Mouse (Mus musculus): Measurements from ENCODE around the gene Igsf1.

Gene Igsf1

GRCm38 (mm10) chrX:49797213-49798019 is at the start of gene Igsf1:
Gene Igsf1, minus strand, starts transcription at chrX:49797749.
- peak; percentile 26 for DNase-seq

GRCm38 (mm10) chrX:49770828-49771227 is 26.7 kb downstream of the Igsf1 start:
- DNase-seq, result no peak

- no peak for DNase-seq
Measured at GRCm38 (mm10) chrX:49745192-49745591, 52.4 kb downstream of the Igsf1 start.

- DNase-seq, result no peak
Measured at GRCm38 (mm10) chrX:49734959-49735358, 62.6 kb downstream of the Igsf1 start, which contains the start of gene Olfr1321. Gene Olfr1321, minus strand, starts transcription at chrX:49735059.

Measured in right cerebral cortex, postnatal 25 days (tissue).